Mouse (Mus musculus) MEL (cell line): ENCODE measurements around the gene Bend4. TPM values are rescaled to one million over a fixed set of nuclear protein-coding genes. Genes with fewer than 3 reads are reported as not detected.

Experiments
- DNase-seq: peaks from one replicate; pipeline ENCODE4 v3.0.0; 2011; ENCODE audit warnings: low read depth, low spot score
- H3K27ac ChIP-seq: 2 replicates; pipeline ENCODE4 v1.5.1; 2012; ENCODE audit warnings: low read depth, mild to moderate bottlenecking, control low read depth, low read length, moderate library complexity; ENCODE audit not compliant: control insufficient read depth
- H3K27me3 ChIP-seq, 2 experiments: fragments of 150-350 bp in 1 of 2; sonication (generic) in 1 of 2; 2 replicates each; pipeline ENCODE4 v1.6.1; 2012; ENCODE audit warnings: low read length in 2 of 2, mild to moderate bottlenecking in 2 of 2, improper control_type of control experiment in 1 of 2, moderate library complexity in 1 of 2; ENCODE audit not compliant: insufficient read depth in 2 of 2, control insufficient read depth in 1 of 2
- H3K36me3 ChIP-seq, 2 experiments: 2 replicates each; pipeline ENCODE4 v1.6.1; 2012 to 2014; ENCODE audit warnings: low read length in 2 of 2, improper control_type of control experiment in 1 of 2, inconsistent platforms in 1 of 2, mild to moderate bottlenecking in 1 of 2; ENCODE audit not compliant: insufficient read depth in 2 of 2, control insufficient read depth in 1 of 2
- H3K4me1 ChIP-seq, 2 experiments: fragments of 150-350 bp in 1 of 2; sonication (generic) in 1 of 2; 2 replicates each; pipeline ENCODE4 v1.6.1; 2012; ENCODE audit warnings: low read length in 2 of 2, improper control_type of control experiment in 1 of 2, mild to moderate bottlenecking in 1 of 2; ENCODE audit not compliant: insufficient read depth in 2 of 2, control insufficient read depth in 1 of 2
- H3K4me3 ChIP-seq, 2 experiments: fragments of 150-350 bp in 1 of 2; sonication (generic) in 1 of 2; 2 replicates each; pipeline ENCODE4 v1.5.1; 2012; ENCODE audit warnings: low read depth in 2 of 2, low read length in 2 of 2, mild to moderate bottlenecking in 2 of 2, moderate library complexity in 2 of 2, control low read depth in 1 of 2, improper control_type of control experiment in 1 of 2; ENCODE audit not compliant: control insufficient read depth in 1 of 2, insufficient read depth in 1 of 2
- H3K79me2 ChIP-seq: 2 replicates; pipeline ENCODE4 v1.6.1; 2012; ENCODE audit warnings: mild to moderate bottlenecking, low read length, moderate library complexity; ENCODE audit not compliant: control insufficient read depth, poor library complexity, insufficient read depth
- H3K9ac ChIP-seq: 2 replicates; pipeline ENCODE4 v1.6.1; 2012; ENCODE audit warnings: low read depth, mild to moderate bottlenecking, control low read depth, low read length, moderate library complexity; ENCODE audit not compliant: control insufficient read depth, poor library complexity, severe bottlenecking
- H3K9me3 ChIP-seq: fragments of 150-350 bp; sonication (generic); replicated peaks from 2 replicates; pipeline ENCODE4 v1.6.1; 2012; ENCODE audit warnings: mild to moderate bottlenecking, low read length, improper control_type of control experiment, moderate library complexity; ENCODE audit not compliant: insufficient read depth
- CHD2 ChIP-seq: IDR thresholded peaks from 2 replicates; pipeline ENCODE4 v1.6.1; 2011; ENCODE audit warnings: low read length, improper control_type of control experiment
- E2F4 ChIP-seq: IDR thresholded peaks from 2 replicates; pipeline ENCODE4 v1.6.1; 2011; ENCODE audit warnings: low read depth, low read length, improper control_type of control experiment, borderline replicate concordance
- GABPA ChIP-seq: IDR thresholded peaks from 2 replicates; pipeline ENCODE4 v1.6.1; 2012; ENCODE audit warnings: low read depth, mild to moderate bottlenecking, inconsistent platforms, low read length, improper control_type of control experiment, moderate library complexity
- MYB ChIP-seq: IDR thresholded peaks from 2 replicates; pipeline ENCODE4 v1.6.1; 2011; ENCODE audit warnings: mild to moderate bottlenecking, low read depth, low read length, improper control_type of control experiment
- MYC ChIP-seq: IDR thresholded peaks from 2 replicates; pipeline ENCODE4 v1.6.1; 2011; ENCODE audit warnings: low read depth, mild to moderate bottlenecking, low read length, improper control_type of control experiment, moderate library complexity
- POLR2A ChIP-seq, 2 experiments: IDR thresholded peaks; 2 replicates each; pipeline ENCODE4 v1.6.1; 2011 to 2012; ENCODE audit warnings: low read length in 2 of 2, mild to moderate bottlenecking in 2 of 2, control low read depth in 1 of 2, improper control_type of control experiment in 1 of 2, low read depth in 1 of 2, moderate library complexity in 1 of 2; ENCODE audit not compliant: control insufficient read depth in 1 of 2, insufficient read depth in 1 of 2, poor library complexity in 1 of 2
- POLR2AphosphoS5 ChIP-seq: IDR thresholded peaks from 2 replicates; pipeline ENCODE4 v1.6.1; 2012; ENCODE audit warnings: low read depth, borderline replicate concordance, mild to moderate bottlenecking, inconsistent platforms, low read length, moderate library complexity, mixed read lengths
- RCOR1 ChIP-seq: IDR thresholded peaks from 2 replicates; pipeline ENCODE4 v1.6.1; 2012; ENCODE audit warnings: low read depth, mild to moderate bottlenecking, inconsistent platforms, low read length, improper control_type of control experiment
- SIN3A ChIP-seq: IDR thresholded peaks from 2 replicates; pipeline ENCODE4 v1.6.1; 2012; ENCODE audit warnings: low read length, improper control_type of control experiment, inconsistent platforms
- SMC3 ChIP-seq: IDR thresholded peaks from 2 replicates; pipeline ENCODE4 v1.6.1; 2011; ENCODE audit warnings: low read depth, low read length, improper control_type of control experiment
- USF1 ChIP-seq: IDR thresholded peaks from 2 replicates; pipeline ENCODE4 v1.6.1; 2014; ENCODE audit warnings: low read depth, mild to moderate bottlenecking, inconsistent platforms, low read length, improper control_type of control experiment, moderate library complexity
- ZKSCAN1 ChIP-seq: IDR thresholded peaks from 2 replicates; pipeline ENCODE4 v1.6.1; 2012; ENCODE audit warnings: low read depth, mild to moderate bottlenecking, inconsistent platforms, low read length, improper control_type of control experiment, moderate library complexity
- polyA plus RNA-seq, 2 experiments: library from polyadenylated mRNA; stranded (reverse) in 1 of 2; unstranded in 1 of 2; fragments of >175 nt in 1 of 2; fragments of >200 nt in 1 of 2; gene quantifications; 2 replicates each; pipeline versions ENCODE4 v1.2.1 to v1.2.4; 2012; ENCODE audit warnings: low replicate concordance in 2 of 2, low read depth in 1 of 2; ENCODE audit not compliant: insufficient read length in 2 of 2, insufficient read depth in 1 of 2, missing spikeins in 1 of 2
- total RNA-seq: library from RNA; depleted of rRNA; stranded (reverse); fragments of 300-350 nt; gene quantifications from 2 replicates; pipeline ENCODE4 v1.2.3, GENCODE M21; 2012

Bend4 gene
- total and polyA plus RNA-seq, 3 experiments: not detected

DNA sequence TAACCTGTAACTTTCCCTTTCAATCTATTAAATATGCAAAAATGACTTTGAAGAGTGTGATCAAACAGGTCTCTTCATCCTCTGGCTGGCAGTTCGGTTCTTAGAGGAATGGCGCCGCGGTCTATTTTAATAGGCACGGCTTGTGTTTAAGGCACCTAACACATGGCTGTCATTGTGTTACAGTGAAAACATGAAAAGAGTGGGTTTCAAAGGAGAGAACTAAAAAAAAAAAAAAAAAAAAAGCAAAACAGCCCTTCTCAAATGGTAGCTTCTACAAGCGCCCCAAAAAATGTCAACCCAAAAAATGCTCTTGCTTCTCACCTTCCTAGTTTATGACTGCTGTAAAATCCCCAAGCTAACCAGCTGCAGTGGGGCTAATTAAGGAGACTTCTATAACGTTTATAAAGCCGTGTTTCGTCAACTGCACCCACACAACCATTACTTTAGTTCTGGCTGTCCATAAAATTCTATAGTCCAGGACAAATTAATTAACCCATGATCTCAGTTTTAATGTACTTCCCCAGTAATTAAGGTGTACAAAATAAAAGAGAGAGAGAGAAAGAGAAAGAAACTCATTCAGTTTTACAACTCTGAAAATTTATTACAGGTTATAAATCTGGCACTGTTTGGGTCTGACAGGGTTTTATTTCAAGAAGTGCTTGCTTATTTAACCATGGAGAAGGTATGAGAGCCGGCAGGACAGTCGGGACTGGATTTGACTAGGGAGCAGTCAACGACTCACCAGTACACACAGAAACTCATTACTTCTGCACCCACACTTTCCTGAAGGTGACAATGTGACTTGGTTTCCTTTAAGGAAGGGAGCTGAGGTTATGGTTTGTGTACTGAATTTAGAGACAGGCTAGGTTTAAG is 27.3 kb downstream of the Bend4 start:
- H3K9me3 ChIP-seq: no peaks in the 10 kb centered on the region

DNA sequence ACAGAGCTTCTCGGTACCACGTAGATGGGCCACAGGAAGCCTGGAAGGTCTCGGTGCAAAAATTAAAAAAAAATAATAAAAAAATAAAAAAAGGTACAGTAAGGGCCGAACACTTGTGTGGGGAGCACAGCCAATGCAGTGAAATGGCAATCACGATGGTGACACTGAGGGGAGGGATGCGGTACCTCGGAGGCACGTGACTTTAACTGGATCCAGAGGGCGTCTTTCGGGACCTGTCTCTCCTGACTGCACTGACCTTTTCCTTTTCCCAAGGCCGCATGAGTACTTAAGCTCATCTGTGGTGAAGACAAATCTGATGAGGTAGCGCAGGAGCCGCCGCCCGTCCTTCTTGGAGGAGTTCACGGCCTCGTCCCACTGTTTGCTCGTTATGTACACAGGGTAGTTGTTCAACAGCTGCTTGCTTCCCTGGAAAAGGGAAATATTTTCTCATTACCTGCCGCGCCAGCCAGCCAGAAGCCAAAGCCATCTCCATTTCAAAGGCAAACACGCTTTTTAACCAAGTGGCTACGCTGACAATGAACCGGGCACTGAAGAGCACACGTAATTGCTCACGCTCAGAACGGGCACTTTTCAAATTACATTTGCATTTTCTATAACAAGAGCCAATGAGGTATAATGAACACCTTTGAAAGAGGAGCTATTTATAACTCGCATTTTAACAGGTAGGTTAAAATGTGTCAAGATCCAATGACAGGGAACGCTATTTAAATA is 28.1 kb downstream of the Bend4 start:
- H3K27me3 ChIP-seq: no peaks in the 10 kb centered on the region
- TF ChIP-seq USF1: no peak
- TF ChIP-seq GABPA: no peak
- no peak for TF ChIP-seq ZKSCAN1
- no peak for TF ChIP-seq SMC3
- TF ChIP-seq POLR2A (IDR thresholded peaks at IDR 0.05; ENCODE audit: control insufficient read depth in 1 of 2, insufficient read depth in 1 of 2, low read depth in 1 of 2, low read length in 2 of 2, poor library complexity in 1 of 2): no peak
- no peak for TF ChIP-seq POLR2AphosphoS5
- no peak for TF ChIP-seq E2F4
- no peak for DNase-seq
- no peaks in the 10 kb centered on the region for H3K36me3 ChIP-seq
- no peak overlapping the region for H3K27ac ChIP-seq
- no peak overlapping the region for H3K9ac ChIP-seq
- H3K79me2 ChIP-seq: no peaks in the 10 kb centered on the region
- no peaks in the 10 kb centered on the region for H3K4me1 ChIP-seq
- H3K9me3 ChIP-seq: no peaks in the 10 kb centered on the region
- no peak overlapping the region for H3K4me3 ChIP-seq

More for the DNA sequence above, 27.3 kb downstream of the Bend4 start:
- H3K9ac ChIP-seq: no peak overlapping the region
- no peaks in the 10 kb centered on the region for H3K4me1 ChIP-seq
- no peak for TF ChIP-seq MYB
- no peak for TF ChIP-seq POLR2AphosphoS5
- H3K27ac ChIP-seq: no peak overlapping the region
- no peaks in the 10 kb centered on the region for H3K79me2 ChIP-seq
- no peaks in the 10 kb centered on the region for H3K27me3 ChIP-seq
- H3K4me3 ChIP-seq: no peak overlapping the region
- H3K36me3 ChIP-seq: no peaks in the 10 kb centered on the region
- no peak for DNase-seq

DNA sequence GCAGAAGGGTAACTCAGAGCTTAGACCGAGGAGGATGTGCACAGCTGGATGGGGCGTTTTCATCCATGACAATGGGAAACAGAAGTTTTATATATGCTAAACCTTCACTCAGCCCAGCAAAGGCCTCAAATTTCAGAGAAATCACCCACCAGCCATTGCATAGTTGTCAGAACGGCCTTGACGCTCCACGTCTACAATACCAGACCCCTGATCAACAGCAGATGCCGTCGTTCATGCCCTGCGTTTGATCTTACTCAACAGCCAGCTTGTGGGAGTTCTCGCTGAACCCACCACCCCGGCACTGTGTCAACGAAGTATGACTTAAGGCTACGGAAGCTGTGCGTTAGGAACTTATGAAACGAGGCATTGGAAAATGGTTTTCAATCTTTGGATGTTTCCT is 30.9 kb downstream of the Bend4 start:
- no peak overlapping the region for H3K4me3 ChIP-seq
- no peaks in the 10 kb centered on the region for H3K79me2 ChIP-seq
- H3K27me3 ChIP-seq: no peaks in the 10 kb centered on the region
- no peaks in the 10 kb centered on the region for H3K36me3 ChIP-seq
- TF ChIP-seq RCOR1 (no peak), POLR2AphosphoS5 (no peak), CHD2 (no peak), SIN3A (no peak), MYC (no peak)
- no peak overlapping the region for H3K9ac ChIP-seq
- no peaks in the 10 kb centered on the region for H3K9me3 ChIP-seq
- no peaks in the 10 kb centered on the region for H3K4me1 ChIP-seq
- no peak overlapping the region for H3K27ac ChIP-seq
- no peak for DNase-seq
